Comparison of ENCODE assay signal across 28 mouse cellular contexts in genomic region chr15:29680865-29681264, GRCm38 (mm10).
"Had no signal": no experiment of that assay in that cellular context is flagged by ENCODE, and none has a peak within 500 bp of the region (broad histone marks: within the 10 kb centered on the region; RNA-seq: fewer than 3 reads in every experiment).

No protein-coding gene starts in this region.

- DNase-seq: left cerebral cortex, postnatal 4 days; liver; liver, embryonic 13.5 days; liver, postnatal 0 days; lung, adult 18-20 months; lung, adult 2 months; lung, embryonic 14.5 days; lung, postnatal 14 days; lung, postnatal 36 days; lung, postnatal 4 days; midbrain, embryonic 14.5 days had no signal

- H3K27me3 ChIP-seq: limb, embryonic 12.5 days; limb, embryonic 13.5 days; limb, embryonic 15.5 days; liver, embryonic 12.5 days; liver, embryonic 13.5 days; liver, embryonic 15.5 days; lung, embryonic 15.5 days; megakaryocyte, embryonic 14.5 days; midbrain, embryonic 12.5 days; midbrain, embryonic 13.5 days; midbrain, embryonic 15.5 days; neural tube, embryonic 12.5 days had no signal

- H3K36me3 ChIP-seq: limb, embryonic 10.5 days; limb, embryonic 12.5 days; limb, embryonic 13.5 days; limb, embryonic 15.5 days; liver, embryonic 12.5 days; liver, embryonic 13.5 days; liver, embryonic 15.5 days; lung, embryonic 15.5 days; midbrain, embryonic 10.5 days; midbrain, embryonic 12.5 days; midbrain, embryonic 13.5 days; midbrain, embryonic 15.5 days; neural tube, embryonic 12.5 days had no signal

- H3K4me3 ChIP-seq: limb, embryonic 10.5 days; limb, embryonic 12.5 days; limb, embryonic 13.5 days; limb, embryonic 15.5 days; liver, embryonic 12.5 days; liver, embryonic 13.5 days; liver, embryonic 15.5 days; lung, embryonic 15.5 days; megakaryocyte, embryonic 14.5 days; midbrain, embryonic 10.5 days; midbrain, embryonic 12.5 days; midbrain, embryonic 13.5 days; midbrain, embryonic 15.5 days; neural tube, embryonic 12.5 days had no signal

- H3K4me2 ChIP-seq: limb, embryonic 12.5 days; limb, embryonic 13.5 days; limb, embryonic 15.5 days; liver, embryonic 11.5 days; liver, embryonic 12.5 days; liver, embryonic 13.5 days; liver, embryonic 15.5 days; lung, embryonic 14.5 days; lung, embryonic 15.5 days; midbrain, embryonic 11.5 days; midbrain, embryonic 12.5 days; midbrain, embryonic 13.5 days; midbrain, embryonic 15.5 days; neural tube, embryonic 12.5 days had no signal

- ATAC-seq: liver, embryonic 12.5 days; liver, postnatal 0 days; lung, postnatal 0 days; midbrain, embryonic 13.5 days; midbrain, embryonic 15.5 days; midbrain, embryonic 16.5 days had no signal
